Mouse (Mus musculus) monocyte, adult 59 days (primary cell): ENCODE results near the gene Ptpn5. TPM values are rescaled to one million over a fixed set of nuclear protein-coding genes. Genes with fewer than 3 reads are reported as not detected.

Source experiments
- total RNA-seq, 2 experiments: library from RNA; stranded (reverse); gene quantifications; one replicate each; pipeline ENCODE4 v1.2.4; 2023

Ptpn5 gene
- total RNA-seq, result not detected

DNA sequence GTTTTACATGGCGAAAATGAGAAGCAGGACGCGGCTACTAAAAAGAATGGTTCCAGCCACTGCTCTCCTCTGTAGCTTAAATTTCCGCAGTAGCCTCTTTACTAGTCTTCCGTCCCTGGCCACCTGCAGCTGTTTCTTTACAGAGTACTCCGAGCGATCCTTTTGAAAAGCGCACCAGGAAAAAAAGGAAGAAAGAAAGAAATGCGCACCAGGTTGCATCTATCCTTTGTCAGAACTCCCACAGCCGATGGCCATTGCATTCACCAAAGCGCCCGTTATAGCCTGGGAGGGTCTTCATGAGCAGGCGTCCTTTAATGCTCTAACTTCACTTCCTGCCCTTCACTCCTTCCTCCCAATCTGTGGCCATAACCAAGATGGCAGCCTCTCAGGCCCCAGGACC, at the start of gene Ptpn5:
Gene Ptpn5 (minus strand): TSS at position 354 of the 400 bp plus-strand sequence.

DNA sequence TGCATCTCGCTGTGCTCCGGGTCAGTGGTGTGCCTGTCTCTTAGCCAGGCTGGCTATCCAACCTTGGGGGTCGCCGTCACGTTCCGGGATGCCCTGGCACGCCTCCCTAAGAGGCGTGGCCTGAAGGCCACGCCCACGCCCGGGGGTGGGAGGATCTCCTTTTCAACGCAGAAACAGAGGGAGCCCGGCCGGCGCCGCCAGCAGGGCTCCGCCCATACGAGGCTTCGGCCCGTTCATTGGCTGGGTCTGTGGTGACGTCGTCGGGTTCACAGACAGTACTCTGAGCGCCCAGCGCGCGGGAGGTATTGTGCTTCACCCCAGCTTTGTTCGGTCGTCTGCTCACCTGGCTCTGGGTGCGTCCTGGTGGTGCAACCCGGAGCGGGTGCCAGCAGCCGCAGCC, 83.1 kb downstream of the Ptpn5 start, which contains the start of gene Tmem86a:
Gene Tmem86a (plus strand): TSS at position 236 of the 400 bp plus-strand sequence.

Other genes starting within 250 kb of the Ptpn5 start
- 10 to 100 TPM; 60.2 to 69.5 TPM for gene Tsg101, start 213.7 kb downstream of the Ptpn5 start, total RNA-seq
- gene Uevld, start 175.2 kb downstream of the Ptpn5 start, total RNA-seq, result 1 to 10 TPM; 9.4 to 9.7 TPM
- not detected for gene Gm9999, start 150.1 kb downstream of the Ptpn5 start, total RNA-seq
- 10 to 100 TPM; 72.0 to 81.5 TPM for gene Spty2d1, start 125.3 kb downstream of the Ptpn5 start, total RNA-seq
- 10 to 100 TPM; 51.2 to 54.4 TPM for gene Tmem86a, start 83.1 kb downstream of the Ptpn5 start, total RNA-seq
- not detected for gene Mrgpra6, start 71.2 kb upstream of the Ptpn5 start, total RNA-seq
- not detected for gene Mrgpra9, start 119.2 kb upstream of the Ptpn5 start, total RNA-seq
- not detected for gene Mrgpra1, start 220.6 kb upstream of the Ptpn5 start, total RNA-seq